Mouse (Mus musculus): ENCODE data around the gene Fam189a1.

The Fam189a1 gene

GRCm38 (mm10) chr7:64949910-64950770 is 206.2 kb downstream of the Fam189a1 start:
- no peak for DNase-seq (ENCODE audit: low spot score)

- no peak for DNase-seq (ENCODE audit: low spot score)
Measured at GRCm38 (mm10) chr7:64949465-64949864, 206.9 kb downstream of the Fam189a1 start.

- DNase-seq (ENCODE audit: low spot score): no peak
Measured at GRCm38 (mm10) chr7:64944686-64945085, 211.7 kb downstream of the Fam189a1 start.

- DNase-seq (ENCODE audit: low spot score): no peak
Measured at GRCm38 (mm10) chr7:64944175-64944574, 212.2 kb downstream of the Fam189a1 start.

GRCm38 (mm10) chr7:64936927-64937326 is 219.4 kb downstream of the Fam189a1 start:
- no peak for DNase-seq (ENCODE audit: low spot score)

- no peak for DNase-seq (ENCODE audit: low spot score)
Measured at GRCm38 (mm10) chr7:64934115-64934514, 222.3 kb downstream of the Fam189a1 start.

- DNase-seq (ENCODE audit: low spot score): no peak
Measured at GRCm38 (mm10) chr7:64930980-64931379, 225.4 kb downstream of the Fam189a1 start.

- no peak for DNase-seq (ENCODE audit: low spot score)
Measured at GRCm38 (mm10) chr7:64923918-64924317, 232.5 kb downstream of the Fam189a1 start.

- DNase-seq (ENCODE audit: low spot score): no peak
Measured at GRCm38 (mm10) chr7:64921189-64921588, 235.2 kb downstream of the Fam189a1 start.

- DNase-seq (ENCODE audit: low spot score): no peak
Measured at GRCm38 (mm10) chr7:64920735-64921134, 235.6 kb downstream of the Fam189a1 start.

- no peak for DNase-seq (ENCODE audit: low spot score)
Measured at GRCm38 (mm10) chr7:64916654-64917053, 239.7 kb downstream of the Fam189a1 start.

- DNase-seq (ENCODE audit: low spot score): no peak
Measured at GRCm38 (mm10) chr7:64915121-64915520, 241.2 kb downstream of the Fam189a1 start.

GRCm38 (mm10) chr7:64911945-64912344 is 244.4 kb downstream of the Fam189a1 start:
- no peak for DNase-seq (ENCODE audit: low spot score)

- no peak for DNase-seq (ENCODE audit: low spot score)
Measured at GRCm38 (mm10) chr7:64910208-64910607, 246.2 kb downstream of the Fam189a1 start.

- no peak for DNase-seq (ENCODE audit: low spot score)
Measured at GRCm38 (mm10) chr7:64906955-64907354, 249.4 kb downstream of the Fam189a1 start.

GRCm38 (mm10) chr7:64905506-64905905 is 250.9 kb downstream of the Fam189a1 start:
- no peak for DNase-seq (ENCODE audit: low spot score)

- no peak for DNase-seq (ENCODE audit: low spot score)
Measured at GRCm38 (mm10) chr7:64900249-64900648, 256.1 kb downstream of the Fam189a1 start.

- DNase-seq (ENCODE audit: low spot score): no peak
Measured at GRCm38 (mm10) chr7:64896587-64896986, 259.8 kb downstream of the Fam189a1 start.

- DNase-seq (ENCODE audit: low spot score): no peak
Measured at GRCm38 (mm10) chr7:64895685-64896101, 260.7 kb downstream of the Fam189a1 start.

GRCm38 (mm10) chr7:64891139-64891538 is 265.2 kb downstream of the Fam189a1 start:
- peak; percentile 57 for DNase-seq (ENCODE audit: low spot score)

- peak; percentile 34 for DNase-seq (ENCODE audit: low spot score)
Measured at GRCm38 (mm10) chr7:64889919-64890318, 266.5 kb downstream of the Fam189a1 start.

- no peak for DNase-seq (ENCODE audit: low spot score)
Measured at GRCm38 (mm10) chr7:64884187-64884862, 272.0 kb downstream of the Fam189a1 start.

GRCm38 (mm10) chr7:64882243-64882642 is 274.1 kb downstream of the Fam189a1 start:
- DNase-seq (ENCODE audit: low spot score): no peak
